Mouse (Mus musculus) cerebellum, adult 11-12 months (tissue): ENCODE data around the gene Tubg1.
A peak's percentile ranks its signal among the peaks of the same experiment; 100 is the strongest.

Experiments used
- DNase-seq: peaks from one replicate; pipeline ENCODE4 v3.0.0; 2022

The Tubg1 gene

GRCm38 (mm10) chr11:101167211-101167962 is 47.6 kb downstream of the Tubg1 start:
- peak; percentile 52 for DNase-seq

- DNase-seq: peak; percentile 43
These were observed 48.2 kb downstream of the Tubg1 start for GRCm38 (mm10) chr11:101167963-101168300.

GRCm38 (mm10) chr11:101168301-101168980 is 48.7 kb downstream of the Tubg1 start:
- DNase-seq: peak; percentile 52

- DNase-seq: peak; percentile 79
These were observed 49.8 kb downstream of the Tubg1 start for GRCm38 (mm10) chr11:101169301-101170107.

GRCm38 (mm10) chr11:101170354-101170810 is 50.6 kb downstream of the Tubg1 start, which contains the start of gene Cntnap1:
Gene Cntnap1, plus strand, starts transcription at chr11:101170523.
- DNase-seq: peak; percentile 83

GRCm38 (mm10) chr11:101170811-101171610 is 51.3 kb downstream of the Tubg1 start, which contains the start of gene Plekhh3:
Gene Plekhh3, minus strand, starts transcription at chr11:101171351.
- DNase-seq: peak; percentile 98

GRCm38 (mm10) chr11:101171721-101172433 is 52.1 kb downstream of the Tubg1 start:
- peak; percentile 83 for DNase-seq

GRCm38 (mm10) chr11:101172434-101172815 is 52.7 kb downstream of the Tubg1 start:
- no peak for DNase-seq

- peak; percentile 84 for DNase-seq
These were observed 53.4 kb downstream of the Tubg1 start for GRCm38 (mm10) chr11:101173112-101173511.

GRCm38 (mm10) chr11:101173631-101174388 is 54.1 kb downstream of the Tubg1 start:
- peak; percentile 80 for DNase-seq

- peak; percentile 85 for DNase-seq
These were observed 54.6 kb downstream of the Tubg1 start for GRCm38 (mm10) chr11:101174389-101174745.

- no peak for DNase-seq
These were observed 55.3 kb downstream of the Tubg1 start, which contains the start of gene Ccr10 for GRCm38 (mm10) chr11:101174851-101175628. Gene Ccr10, minus strand, starts transcription at chr11:101175443.

GRCm38 (mm10) chr11:101175636-101176116 is 55.9 kb downstream of the Tubg1 start:
- DNase-seq: peak; percentile 86
